Mouse (Mus musculus) cortical plate, adult 2 months (tissue): ENCODE measurements at regions not wholly inside any gene's neighbourhood (a gene's known extent, or its start where the extent isn't known, plus 50 kb on each side); places are given as distances from the start of the nearest gene placed in this dataset.

Source experiments
- H3K27ac ChIP-seq: fragments of 200-500 bp; 2 replicates; pipeline ENCODE4 v1.5.1; 2012; ENCODE audit warnings: low read length, control low read depth, inconsistent platforms; ENCODE audit not compliant: insufficient read depth
- H3K4me1 ChIP-seq: fragments of 200-500 bp; 2 replicates; pipeline ENCODE4 v1.6.1; 2011; ENCODE audit warnings: low read length; ENCODE audit not compliant: control insufficient read depth, insufficient read depth
- H3K4me3 ChIP-seq: fragments of 200-500 bp; 2 replicates; pipeline ENCODE4 v1.5.1; 2011; ENCODE audit warnings: mild to moderate bottlenecking, low read length, control low read depth; ENCODE audit not compliant: insufficient read depth
- CTCF ChIP-seq: fragments of 200-500 bp; IDR thresholded peaks from 2 replicates; pipeline ENCODE4 v1.5.1; 2011; ENCODE audit warnings: mild to moderate bottlenecking, control low read depth, low read length; ENCODE audit not compliant: insufficient read depth; ENCODE audit errors: extremely low read depth
- POLR2A ChIP-seq: fragments of 200-500 bp; IDR thresholded peaks from 2 replicates; pipeline ENCODE4 v1.6.1; 2011; ENCODE audit warnings: mild to moderate bottlenecking, low read length, control low read depth; ENCODE audit not compliant: insufficient read depth; ENCODE audit errors: extremely low read depth

- H3K4me1 ChIP-seq, result no peaks in the 10 kb centered on the region
- TF ChIP-seq CTCF (no peak), POLR2A (no peak)
- H3K27ac ChIP-seq, result no peak overlapping the region
Measured at GRCm38 (mm10) chr12:70523379-70523778, 70.5 kb downstream of the Tmx1 start.

GRCm38 (mm10) chr12:70524703-70525102 lies 71.8 kb downstream of the Tmx1 start:
- TF ChIP-seq POLR2A (no peak), CTCF (no peak)
- H3K4me1 ChIP-seq, result no peaks in the 10 kb centered on the region
- H3K4me3 ChIP-seq, result no peak overlapping the region
- no peak overlapping the region for H3K27ac ChIP-seq

More at GRCm38 (mm10) chr12:70523379-70523778, 70.5 kb downstream of the Tmx1 start:
- H3K4me3 ChIP-seq, result no peak overlapping the region

GRCm38 (mm10) chr12:70531661-70532060 lies 78.8 kb downstream of the Tmx1 start:
- no peak for TF ChIP-seq POLR2A
- no peak for TF ChIP-seq CTCF
- no peak overlapping the region for H3K4me3 ChIP-seq
- no peaks in the 10 kb centered on the region for H3K4me1 ChIP-seq
- H3K27ac ChIP-seq, result no peak overlapping the region

GRCm38 (mm10) chr12:70532225-70532624 lies 79.3 kb downstream of the Tmx1 start:
- Histone ChIP-seq H3K4me3 (no peak overlapping the region), H3K4me1 (no peaks in the 10 kb centered on the region), H3K27ac (no peak overlapping the region)
- TF ChIP-seq CTCF (no peak), POLR2A (no peak)

GRCm38 (mm10) chr12:70532843-70533242 lies 79.9 kb downstream of the Tmx1 start:
- TF ChIP-seq POLR2A (no peak), CTCF (no peak)
- H3K27ac ChIP-seq, result no peak overlapping the region
- no peak overlapping the region for H3K4me3 ChIP-seq
- H3K4me1 ChIP-seq, result no peaks in the 10 kb centered on the region

- Histone ChIP-seq H3K4me3 (no peak overlapping the region), H3K27ac (no peak overlapping the region), H3K4me1 (no peaks in the 10 kb centered on the region)
- TF ChIP-seq CTCF (no peak), POLR2A (no peak)
Measured at GRCm38 (mm10) chr12:70533375-70533935, 80.6 kb downstream of the Tmx1 start.

- no peak overlapping the region for H3K27ac ChIP-seq
- TF ChIP-seq POLR2A (no peak), CTCF (no peak)
- H3K4me3 ChIP-seq, result no peak overlapping the region
- H3K4me1 ChIP-seq, result peaks cover 5% of the 10 kb centered on the region
Measured at GRCm38 (mm10) chr12:70539124-70539523, 86.2 kb downstream of the Tmx1 start.

- TF ChIP-seq CTCF (no peak), POLR2A (no peak)
- Histone ChIP-seq H3K4me1 (peaks cover 5% of the 10 kb centered on the region), H3K27ac (no peak overlapping the region), H3K4me3 (no peak overlapping the region)
Measured at GRCm38 (mm10) chr12:70539856-70540255, 87.0 kb downstream of the Tmx1 start.

GRCm38 (mm10) chr12:70541432-70541831 lies 88.5 kb downstream of the Tmx1 start:
- H3K27ac ChIP-seq, result no peak overlapping the region
- H3K4me1 ChIP-seq, result peaks cover 5% of the 10 kb centered on the region
- no peak overlapping the region for H3K4me3 ChIP-seq
- no peak for TF ChIP-seq POLR2A
- TF ChIP-seq CTCF, result no peak

GRCm38 (mm10) chr12:70543299-70543698 lies 90.4 kb downstream of the Tmx1 start:
- TF ChIP-seq POLR2A (no peak), CTCF (no peak)
- no peak overlapping the region for H3K4me3 ChIP-seq
- no peak overlapping the region for H3K27ac ChIP-seq
- H3K4me1 ChIP-seq, result peaks cover 5% of the 10 kb centered on the region

GRCm38 (mm10) chr12:70544326-70544725 lies 91.4 kb downstream of the Tmx1 start:
- no peak overlapping the region for H3K27ac ChIP-seq
- peaks cover 5% of the 10 kb centered on the region for H3K4me1 ChIP-seq
- TF ChIP-seq POLR2A (no peak), CTCF (no peak)
- no peak overlapping the region for H3K4me3 ChIP-seq
